Mouse (Mus musculus) lung, adult 2 months (tissue): ENCODE data around the gene Akr1cl. TPM values are rescaled to one million over a fixed set of nuclear protein-coding genes. Genes with fewer than 3 reads are reported as not detected.

ENCODE experiments used
- DNase-seq: peaks from one replicate; pipeline ENCODE4 v3.0.0; 2022
- H3K4me1 ChIP-seq: fragments of 200-500 bp; 2 replicates; pipeline ENCODE4 v1.6.1; 2011; ENCODE audit warnings: low read length; ENCODE audit not compliant: control insufficient read depth, insufficient read depth
- H3K4me3 ChIP-seq: fragments of 200-500 bp; replicated peaks from 2 replicates; pipeline ENCODE3; 2011; ENCODE audit warnings: low read depth, mild to moderate bottlenecking, control low read depth, low read length; ENCODE audit errors: extremely low read depth
- CTCF ChIP-seq: fragments of 200-500 bp; IDR thresholded peaks from 2 replicates; pipeline ENCODE4 v1.5.1; 2011; ENCODE audit warnings: mild to moderate bottlenecking, low read length, control low read depth; ENCODE audit not compliant: insufficient read depth
- POLR2A ChIP-seq: fragments of 200-500 bp; IDR thresholded peaks from 2 replicates; pipeline ENCODE4 v1.6.1; 2011; ENCODE audit warnings: low read depth, mild to moderate bottlenecking, control low read depth, low read length, borderline replicate concordance; ENCODE audit errors: extremely low read depth
- WGBS: fragments of 180-500 bp; shearing (Covaris S2); methylation state at CpG from one replicate; pipeline ENCODE4 v1.1.7; 2018; 5-methylcytosine and 5-hydroxymethylcytosine counted together
- polyA plus RNA-seq: library from polyadenylated mRNA; depleted of rRNA; stranded (reverse); fragments of >200 nt; gene quantifications from 2 replicates; pipeline ENCODE4 v1.2.3, GENCODE M21; 2012; rRNA removed

Gene Akr1cl
- polyA plus RNA-seq, 1 experiment, result not detected

DNA sequence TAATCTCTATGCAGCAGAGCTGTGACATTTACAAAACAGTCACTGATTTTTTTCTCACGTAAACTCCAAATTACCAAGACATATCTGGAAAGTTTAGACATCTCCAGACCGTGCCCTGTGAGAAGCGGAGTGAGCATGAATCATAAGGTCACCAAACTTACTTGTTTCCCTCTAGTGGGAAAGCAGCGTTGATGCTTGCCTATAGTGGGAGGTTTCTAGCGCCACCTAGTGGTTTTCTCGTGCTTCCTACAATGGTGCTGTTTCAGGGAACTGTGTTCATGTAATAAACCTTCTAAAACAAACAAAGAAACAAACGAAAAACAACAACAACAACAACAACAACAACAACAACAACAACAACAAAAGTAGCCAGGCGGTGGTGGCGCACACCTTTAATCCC lies 22.4 kb downstream of the Akr1cl start:
- DNase-seq, result peak; percentile 24
- H3K4me1 ChIP-seq, result no peaks in the 10 kb centered on the region
- no peak for TF ChIP-seq POLR2A
- peak; percentile 71; the same call in 1 of the 2 replicates for TF ChIP-seq CTCF
- H3K4me3 ChIP-seq, result no peak overlapping the region
- WGBS, result 7% methylated on average over 9 of the region's 9 CpGs

DNA sequence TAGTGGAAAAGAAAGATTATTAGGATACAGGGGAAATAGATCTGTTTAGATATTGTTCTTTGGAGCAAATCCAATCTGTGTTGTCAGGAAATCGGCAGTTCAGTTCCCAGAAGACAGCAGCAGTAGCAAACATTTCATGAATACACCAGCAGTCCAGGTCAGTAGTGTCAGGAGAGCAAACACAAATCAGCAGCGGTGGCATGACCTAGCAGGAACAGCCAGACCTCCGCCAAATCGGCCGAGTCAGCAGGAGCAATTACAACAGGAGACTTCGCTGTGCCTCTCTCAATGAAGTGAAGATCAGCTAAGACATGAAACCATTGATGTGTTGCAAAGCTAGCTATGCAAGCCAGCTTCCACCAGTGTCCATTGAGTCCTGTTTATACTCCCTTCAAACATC lies 27.0 kb downstream of the Akr1cl start:
- no peaks in the 10 kb centered on the region for H3K4me1 ChIP-seq
- WGBS, result 78% methylated on average over 6 of the region's 6 CpGs
- H3K4me3 ChIP-seq, result no peak overlapping the region
- no peak for DNase-seq
- TF ChIP-seq POLR2A, result no peak
- TF ChIP-seq CTCF, result no peak

DNA sequence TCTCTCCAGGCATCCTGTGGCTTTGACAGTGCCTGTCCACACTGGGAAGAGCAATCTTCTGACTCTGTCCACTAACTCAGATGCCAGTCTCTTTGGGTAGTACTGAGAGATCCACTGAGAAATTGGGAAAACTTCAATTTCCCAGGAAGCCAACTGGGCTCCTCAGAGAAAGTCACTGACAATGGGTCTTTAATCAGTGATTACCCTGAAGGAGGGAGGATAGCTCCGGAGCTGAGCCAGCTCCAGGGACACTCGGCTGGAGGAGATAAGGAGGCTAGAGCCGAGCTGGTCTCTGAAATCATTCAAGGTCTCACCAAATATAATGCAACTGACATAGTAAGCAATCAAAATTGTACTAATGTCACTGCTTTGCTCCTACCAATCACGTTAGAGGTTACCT lies 28.0 kb downstream of the Akr1cl start:
- no peaks in the 10 kb centered on the region for H3K4me1 ChIP-seq
- DNase-seq, result no peak
- TF ChIP-seq CTCF (no peak), POLR2A (no peak)
- no peak overlapping the region for H3K4me3 ChIP-seq
- WGBS, result 60% methylated on average over 4 of the region's 4 CpGs

DNA sequence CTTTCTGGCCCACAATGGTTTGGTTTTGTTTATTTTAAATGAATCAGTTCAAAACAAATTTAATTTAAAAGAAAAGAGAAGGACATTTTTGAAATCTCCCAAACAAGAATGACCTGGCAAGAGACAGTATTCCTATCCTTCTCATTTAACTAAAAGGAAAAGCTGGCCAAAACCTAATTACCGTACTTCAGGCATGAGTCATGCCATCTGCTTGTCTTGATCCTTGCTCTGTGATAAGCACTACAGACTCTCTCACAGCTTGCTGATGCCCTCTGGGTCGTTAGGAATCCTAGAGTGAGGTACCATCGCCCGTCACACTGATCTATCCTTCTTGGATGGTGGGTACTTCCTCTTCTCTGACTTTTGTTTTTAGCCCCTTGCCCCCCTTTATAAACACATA lies 39.4 kb downstream of the Akr1cl start:
- TF ChIP-seq CTCF (no peak), POLR2A (no peak)
- Histone ChIP-seq H3K4me3 (no peak overlapping the region), H3K4me1 (no peaks in the 10 kb centered on the region)
- 60% methylated on average over 4 of the region's 4 CpGs for WGBS
- no peak for DNase-seq

DNA sequence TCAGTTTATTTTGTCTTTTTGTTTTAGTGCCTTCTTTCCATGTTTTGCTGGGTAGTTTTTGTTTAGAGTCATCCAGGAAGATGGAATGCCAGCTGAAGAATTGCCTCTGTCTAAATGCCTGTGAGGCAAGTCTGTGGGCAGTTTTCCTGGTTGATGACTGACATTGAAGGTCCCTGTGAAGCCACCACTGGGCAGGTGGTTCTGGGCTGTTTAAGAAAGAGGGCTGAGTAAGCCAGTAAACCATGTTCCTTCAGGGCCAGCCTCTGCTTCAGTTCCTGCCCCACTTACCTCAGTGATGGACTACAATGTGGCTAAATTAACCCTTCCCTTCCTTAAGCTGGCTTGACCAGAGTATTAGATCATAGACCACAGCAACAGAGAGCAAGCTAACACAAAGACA lies 44.4 kb downstream of the Akr1cl start:
- no peak for DNase-seq
- no peak for TF ChIP-seq CTCF
- no peak for TF ChIP-seq POLR2A
- H3K4me3 ChIP-seq, result no peak overlapping the region
- no peaks in the 10 kb centered on the region for H3K4me1 ChIP-seq

DNA sequence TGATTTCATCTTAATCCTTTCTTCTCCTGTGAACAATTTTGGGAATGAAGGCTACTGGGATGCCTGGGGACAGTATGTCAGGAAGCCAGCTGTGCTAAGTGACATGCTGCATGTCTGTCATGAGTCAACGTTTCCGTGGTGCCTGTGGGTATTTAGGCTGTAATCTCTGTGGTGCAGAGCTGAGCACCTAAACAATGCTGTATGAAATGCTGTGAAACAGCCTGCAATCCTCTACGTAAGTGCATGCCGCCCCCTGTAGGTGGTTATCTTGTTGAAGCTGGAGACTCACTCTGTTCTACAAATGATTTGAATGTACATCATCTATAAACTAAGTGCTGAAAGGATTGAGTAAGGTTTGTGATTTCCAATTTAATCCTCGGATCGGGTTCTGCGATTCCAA lies 46.4 kb downstream of the Akr1cl start:
- H3K4me1 ChIP-seq, result no peaks in the 10 kb centered on the region
- no peak overlapping the region for H3K4me3 ChIP-seq
- DNase-seq, result peak; percentile 50
- WGBS, result 31% methylated on average over 7 of the region's 7 CpGs
- TF ChIP-seq POLR2A, result no peak
- TF ChIP-seq CTCF, result peak; percentile 28; the same call in 1 of the 2 replicates

DNA sequence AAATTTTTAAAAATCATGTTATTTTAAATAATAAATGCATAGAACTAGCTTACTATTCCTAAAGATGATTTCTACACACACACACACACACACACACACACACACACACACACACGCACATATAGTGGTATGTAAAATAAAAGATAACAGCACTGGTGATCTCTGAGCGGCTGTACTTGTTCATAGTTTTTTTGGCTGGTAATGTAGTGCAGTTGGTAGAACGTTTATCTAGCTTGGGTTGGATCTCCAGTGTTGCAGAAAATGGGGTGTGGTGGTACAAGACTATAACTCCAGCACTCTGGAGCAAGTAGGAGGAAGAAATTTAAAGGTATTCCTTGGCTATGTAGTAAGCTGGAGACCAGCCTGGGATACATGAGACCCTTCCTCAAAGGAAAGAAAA lies 49.3 kb downstream of the Akr1cl start:
- Histone ChIP-seq H3K4me1 (no peaks in the 10 kb centered on the region), H3K4me3 (no peak overlapping the region)
- no peak for TF ChIP-seq POLR2A
- TF ChIP-seq CTCF, result no peak
- 70% methylated on average over 3 of the region's 3 CpGs for WGBS
- no peak for DNase-seq

DNA sequence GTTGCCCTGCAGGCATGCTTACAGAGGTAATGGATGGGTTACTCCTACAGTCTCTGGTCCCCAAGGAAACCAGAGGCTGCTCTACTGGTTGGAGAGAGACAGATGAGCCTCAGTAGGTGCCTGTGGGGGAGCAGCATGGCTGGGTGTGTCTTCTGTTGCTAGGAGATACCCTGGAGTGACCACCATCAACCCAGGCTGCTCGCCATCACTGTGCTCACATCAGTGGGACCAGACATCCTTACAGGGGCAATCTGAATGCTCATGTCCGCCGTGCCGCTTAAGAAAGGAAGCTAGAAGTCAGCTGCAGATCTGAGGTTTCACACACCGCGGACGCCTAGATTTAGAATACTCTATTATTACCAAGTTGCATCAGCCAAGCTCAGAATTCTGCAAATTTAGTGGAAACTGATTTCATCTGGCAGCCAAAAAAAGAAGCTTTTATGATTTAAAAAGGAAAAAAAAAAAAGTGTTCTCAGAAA lies 54.2 kb downstream of the Akr1cl start:
- H3K4me1 ChIP-seq, result no peaks in the 10 kb centered on the region
- DNase-seq, result no peak
- H3K4me3 ChIP-seq, result no peak overlapping the region
- WGBS, result 67% methylated on average over 7 of the region's 7 CpGs
- no peak for TF ChIP-seq CTCF

DNA sequence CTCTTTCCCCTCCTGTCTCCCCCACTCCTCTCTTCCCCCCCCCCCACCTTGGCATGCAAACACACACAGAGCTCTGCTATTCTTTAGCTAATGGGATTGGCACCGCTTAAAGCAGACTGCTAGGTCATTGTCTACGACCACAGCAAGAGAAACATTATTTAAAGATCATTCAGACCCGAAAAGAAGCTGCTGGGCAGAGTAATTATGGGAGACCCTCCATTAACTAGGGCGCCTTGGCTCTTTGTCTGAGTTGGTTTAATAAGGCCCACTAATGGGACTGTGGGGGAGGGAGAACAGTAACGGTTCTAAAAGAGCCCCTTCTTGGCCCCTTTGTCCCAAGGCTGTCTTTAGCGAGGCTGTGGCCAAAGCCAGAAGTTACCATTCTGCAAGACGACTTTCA lies 57.2 kb downstream of the Akr1cl start:
- DNase-seq, result no peak
- no peak overlapping the region for H3K4me3 ChIP-seq
- 68% methylated on average over 7 of the region's 7 CpGs for WGBS
- no peak for TF ChIP-seq POLR2A
- TF ChIP-seq CTCF, result no peak
- H3K4me1 ChIP-seq, result no peaks in the 10 kb centered on the region

DNA sequence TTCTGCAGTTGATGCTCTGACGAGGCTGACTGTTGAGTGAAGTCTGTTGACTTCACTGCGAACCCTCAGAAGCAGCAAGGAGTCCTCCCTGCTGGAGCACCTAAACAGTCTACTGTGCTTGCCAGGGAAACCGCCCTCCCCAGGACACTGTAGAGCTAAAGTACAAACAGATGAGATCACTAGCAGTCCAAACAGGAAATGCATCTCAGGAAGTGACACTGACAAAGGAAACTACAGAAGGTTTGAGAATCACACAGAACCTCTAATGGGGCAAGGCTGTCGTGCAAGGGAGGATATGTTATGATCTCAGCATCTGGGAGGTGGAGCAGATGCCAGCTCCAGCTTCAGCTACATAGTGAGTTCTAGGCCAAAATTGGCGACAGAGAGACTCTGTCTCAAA lies 61.9 kb downstream of the Akr1cl start:
- no peak for DNase-seq
- H3K4me1 ChIP-seq, result no peaks in the 10 kb centered on the region
- H3K4me3 ChIP-seq, result no peak overlapping the region
- TF ChIP-seq POLR2A (no peak), CTCF (no peak)
- WGBS, result 32% methylated on average over 5 of the region's 5 CpGs

Other genes starting within 250 kb of the Akr1cl start
- 6.9 and 10.5 TPM in 2 replicates for gene Plekhm3, start 75.9 kb downstream of the Akr1cl start, polyA plus RNA-seq
- gene Cryge, start 18.4 kb upstream of the Akr1cl start, polyA plus RNA-seq, result not detected in 2 replicates
- gene Crygd, start 30.7 kb upstream of the Akr1cl start, polyA plus RNA-seq, result not detected in 2 replicates
- gene Crygc, start 40.9 kb upstream of the Akr1cl start, polyA plus RNA-seq, result not detected in 2 replicates
- not detected in 2 replicates for gene Crygb, start 49.5 kb upstream of the Akr1cl start, polyA plus RNA-seq
- gene Cryga, start 70.6 kb upstream of the Akr1cl start, polyA plus RNA-seq, result not detected in 2 replicates
- not detected in 2 replicates for gene Gm28845, start 86.8 kb upstream of the Akr1cl start, polyA plus RNA-seq
- gene D630023F18Rik, start 90.5 kb upstream of the Akr1cl start, polyA plus RNA-seq, result 0.05 and 0.06 TPM in 2 replicates
- gene Idh1, start 153.7 kb upstream of the Akr1cl start, polyA plus RNA-seq, result 18.3 and 32.7 TPM in 2 replicates
- gene Pikfyve, start 153.9 kb upstream of the Akr1cl start, polyA plus RNA-seq, result 5.6 and 8.1 TPM in 2 replicates
- gene Pth2r, start 249.3 kb upstream of the Akr1cl start, polyA plus RNA-seq, result not detected in 2 replicates